15 mouse cellular contexts compared by ENCODE assay signal in the genomic region with DNA sequence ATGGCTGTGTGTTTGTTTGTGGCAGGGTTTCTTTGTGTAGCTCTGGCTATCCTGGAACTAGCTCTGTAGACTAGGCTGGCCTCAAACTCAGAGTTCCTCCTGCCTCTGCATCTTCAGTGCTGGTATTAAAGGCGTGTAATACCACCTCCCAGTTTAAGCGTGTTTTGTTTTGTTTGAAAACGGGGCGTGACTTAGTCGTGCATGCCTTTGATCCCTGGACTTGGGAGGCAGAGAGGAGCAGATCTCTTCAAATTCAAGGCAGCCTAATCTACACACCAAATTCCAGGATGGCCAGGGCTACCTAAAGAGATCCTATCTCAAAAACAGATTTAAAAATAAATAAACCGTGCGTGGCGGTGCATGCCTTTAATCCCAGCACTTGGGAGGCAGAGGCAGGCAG.
"Had no signal": no experiment of that assay in that cellular context is flagged by ENCODE, and none has a peak within 500 bp of the region (broad histone marks: within the 10 kb centered on the region; RNA-seq: fewer than 3 reads in every experiment).

No protein-coding gene starts in this region.

- H3K27ac ChIP-seq: neural tube, embryonic 13.5 days; neural tube, embryonic 15.5 days; stomach, embryonic 15.5 days; stomach, postnatal 0 days had no signal

- H3K27me3 ChIP-seq: neural tube, embryonic 13.5 days; neural tube, embryonic 15.5 days; stomach, embryonic 15.5 days had no signal

- H3K9me3 ChIP-seq: neural tube, embryonic 13.5 days; neural tube, embryonic 15.5 days; stomach, embryonic 15.5 days had no signal

- H3K36me3 ChIP-seq: stomach, embryonic 15.5 days had no signal

- DNase-seq: retina, postnatal 1 day; right cerebral cortex, postnatal 14 days; right cerebral cortex, postnatal 25 days; right cerebral cortex, postnatal 4 days; spleen, adult 18-20 months; thymus, adult 18-20 months; thymus, adult 2 months; thymus, postnatal 14 days; thymus, postnatal 25 days; thymus, postnatal 36 days; thymus, postnatal 4 days had no signal

- H3K4me1 ChIP-seq: neural tube, embryonic 13.5 days; neural tube, embryonic 15.5 days; stomach, embryonic 15.5 days had no signal

- H3K9ac ChIP-seq: neural tube, embryonic 13.5 days; neural tube, embryonic 15.5 days; stomach, embryonic 15.5 days had no signal

- H3K4me3 ChIP-seq: neural tube, embryonic 13.5 days; neural tube, embryonic 15.5 days; stomach, embryonic 15.5 days had no signal

- H3K4me2 ChIP-seq: neural tube, embryonic 13.5 days; neural tube, embryonic 15.5 days; stomach, embryonic 15.5 days had no signal
